Mouse (Mus musculus) midbrain, postnatal 0 days (tissue): Measurements from ENCODE around the gene Selenoh. TPM values are rescaled to one million over a fixed set of nuclear protein-coding genes. Genes with fewer than 3 reads are reported as not detected.

ENCODE experiments used
- ATAC-seq: fragments of 200-750 bp; cut with Nextera tagmentation; 2 replicates; pipeline ENCODE4 v1.8.0; 2017; ENCODE audit warnings: moderate number of reproducible peaks, mild to moderate bottlenecking, moderate TSS enrichment, moderate library complexity; ENCODE audit not compliant: low FRiP score
- DNase-seq: peaks from one replicate; pipeline ENCODE4 v3.0.0-alpha.2; 2015; ENCODE audit warnings: low spot score
- H3K27ac ChIP-seq: fragments of 300-500 bp; sonication (generic); 2 replicates; pipeline ENCODE4 v1.5.1; 2014; ENCODE audit warnings: low read depth, mild to moderate bottlenecking, low read length, mixed read lengths
- H3K27me3 ChIP-seq: fragments of 300-500 bp; sonication (generic); 2 replicates; pipeline ENCODE4 v1.6.1; 2014; ENCODE audit warnings: low read length, control low read depth, mixed read lengths; ENCODE audit not compliant: insufficient read depth
- H3K36me3 ChIP-seq: fragments of 300-500 bp; sonication (generic); 2 replicates; pipeline ENCODE4 v1.6.1; 2014; ENCODE audit warnings: low read length, control low read depth, mixed read lengths; ENCODE audit not compliant: insufficient read depth
- H3K4me1 ChIP-seq: fragments of 300-500 bp; sonication (generic); 2 replicates; pipeline ENCODE4 v1.6.1; 2014; ENCODE audit warnings: mild to moderate bottlenecking, control low read depth, antibody characterized with exemption, low read length, mixed read lengths; ENCODE audit not compliant: insufficient read depth
- H3K4me2 ChIP-seq: fragments of 300-500 bp; sonication (generic); 2 replicates; pipeline ENCODE4 v1.6.1; 2014; ENCODE audit warnings: low read depth, mild to moderate bottlenecking, low read length, mixed read lengths; ENCODE audit not compliant: poor library complexity, severe bottlenecking
- H3K4me3 ChIP-seq: fragments of 300-500 bp; sonication (generic); 2 replicates; pipeline ENCODE4 v1.5.1; 2014; ENCODE audit warnings: low read depth, mild to moderate bottlenecking, low read length, moderate library complexity
- H3K9ac ChIP-seq: fragments of 300-500 bp; sonication (generic); replicated peaks from 2 replicates; pipeline ENCODE4 v1.6.1; 2014; ENCODE audit warnings: mild to moderate bottlenecking, low read length, moderate library complexity, mixed read lengths; ENCODE audit not compliant: poor library complexity, severe bottlenecking
- H3K9me3 ChIP-seq: fragments of 300-500 bp; sonication (generic); 2 replicates; pipeline ENCODE4 v1.6.1; 2016; ENCODE audit warnings: low read length, control low read depth
- CTCF ChIP-seq: IDR thresholded peaks from 2 replicates; pipeline ENCODE4 v1.5.1; 2016; ENCODE audit warnings: antibody characterized with exemption, mild to moderate bottlenecking
- WGBS: fragments of 180-500 bp; shearing (Covaris S2); extraction: QIAGEN DNeasy Blood & Tissue Kit; methylation state at CpG from one replicate; pipeline ENCODE4 v1.1.7; 2014; 5-methylcytosine and 5-hydroxymethylcytosine counted together
- polyA plus RNA-seq: library from polyadenylated mRNA; unstranded; fragments of >200 nt; fragmentation: Nextera tagmentation; extraction: Ambion mirVana; gene quantifications from 2 replicates; pipeline ENCODE4 v1.2.1, GENCODE M21; 2015
- total RNA-seq: library from RNA; depleted of rRNA; stranded (reverse); fragments of >200 nt; gene quantifications from 2 replicates; pipeline ENCODE4 v1.2.3, GENCODE M21; 2014

Gene Selenoh
- total and polyA plus RNA-seq, 2 experiments from 2014 or later: 211 to 269 TPM

DNA sequence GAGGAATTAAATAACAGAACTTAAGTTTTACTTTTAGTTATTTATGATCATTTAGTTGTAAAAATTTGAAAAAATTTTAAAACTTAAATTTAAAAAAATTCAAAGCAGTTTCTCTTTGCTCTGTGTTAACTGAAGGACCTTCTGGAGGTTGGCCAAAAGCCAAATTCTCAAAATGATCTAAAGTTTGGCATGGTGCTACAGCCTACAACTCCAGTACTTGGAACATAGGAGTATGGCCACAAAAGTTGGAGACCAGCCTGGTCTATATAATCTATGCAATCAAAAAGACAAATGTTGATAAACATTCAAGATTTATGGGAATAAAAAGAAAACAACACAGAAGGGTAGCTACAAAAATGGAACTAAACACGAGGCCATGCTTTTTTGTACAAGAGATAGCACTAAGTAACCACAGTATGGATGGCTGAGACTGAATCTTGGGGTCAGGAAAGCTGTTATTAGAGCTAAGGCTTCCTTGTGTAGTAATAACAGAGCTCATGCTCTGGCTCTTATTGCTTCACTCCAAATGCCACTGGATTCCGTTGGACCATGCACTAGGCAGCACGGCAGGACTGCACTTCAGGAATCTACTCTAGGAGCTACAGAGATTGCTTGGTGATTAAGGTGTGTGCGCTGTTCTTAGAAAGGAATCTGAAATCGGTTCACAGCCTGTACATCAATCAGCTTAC is 24.6 kb upstream of the Selenoh start:
- no peak overlapping the region for H3K9ac ChIP-seq
- H3K9me3 ChIP-seq: no peaks in the 10 kb centered on the region
- TF ChIP-seq CTCF: no peak
- no peak overlapping the region for H3K27ac ChIP-seq
- ATAC-seq: no peak
- peaks cover 34% of the 10 kb centered on the region for H3K36me3 ChIP-seq
- H3K27me3 ChIP-seq: no peaks in the 10 kb centered on the region
- DNase-seq: no peak
- H3K4me2 ChIP-seq: no peak overlapping the region
- H3K4me3 ChIP-seq: no peak overlapping the region
- WGBS: 91% methylated on average over 5 of the region's 5 CpGs
- no peaks in the 10 kb centered on the region for H3K4me1 ChIP-seq

DNA sequence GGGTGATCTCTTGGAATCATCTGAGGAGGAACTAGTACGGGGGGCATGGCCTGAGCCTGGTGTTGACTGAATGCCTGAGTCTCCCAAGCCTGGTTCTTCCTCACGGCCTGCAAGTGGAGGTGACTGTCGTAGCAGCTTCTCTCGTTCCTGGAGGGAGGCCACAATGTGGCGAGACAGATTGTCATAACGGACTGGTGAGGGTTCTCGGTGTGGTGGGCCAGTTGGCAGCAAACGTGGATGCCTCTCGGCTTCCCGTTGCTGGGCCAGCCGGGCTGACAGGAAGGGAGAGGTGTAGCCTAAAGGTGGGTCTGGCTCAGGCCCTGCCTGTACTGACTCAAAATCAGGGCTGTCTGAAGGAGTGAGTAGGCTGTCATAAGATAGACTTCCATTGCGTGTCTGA is 19.5 kb upstream of the Selenoh start:
- no peak for ATAC-seq
- H3K9me3 ChIP-seq: no peaks in the 10 kb centered on the region
- 93% methylated on average over 12 of the region's 12 CpGs for WGBS
- no peaks in the 10 kb centered on the region for H3K4me1 ChIP-seq
- H3K36me3 ChIP-seq: peaks cover 64% of the 10 kb centered on the region
- H3K4me2 ChIP-seq: no peak overlapping the region
- H3K27me3 ChIP-seq: no peaks in the 10 kb centered on the region
- TF ChIP-seq CTCF: no peak
- DNase-seq: no peak
- no peak overlapping the region; the same call in 1 of the 2 replicates for H3K27ac ChIP-seq
- H3K4me3 ChIP-seq: no peak overlapping the region
- no peak overlapping the region for H3K9ac ChIP-seq

DNA sequence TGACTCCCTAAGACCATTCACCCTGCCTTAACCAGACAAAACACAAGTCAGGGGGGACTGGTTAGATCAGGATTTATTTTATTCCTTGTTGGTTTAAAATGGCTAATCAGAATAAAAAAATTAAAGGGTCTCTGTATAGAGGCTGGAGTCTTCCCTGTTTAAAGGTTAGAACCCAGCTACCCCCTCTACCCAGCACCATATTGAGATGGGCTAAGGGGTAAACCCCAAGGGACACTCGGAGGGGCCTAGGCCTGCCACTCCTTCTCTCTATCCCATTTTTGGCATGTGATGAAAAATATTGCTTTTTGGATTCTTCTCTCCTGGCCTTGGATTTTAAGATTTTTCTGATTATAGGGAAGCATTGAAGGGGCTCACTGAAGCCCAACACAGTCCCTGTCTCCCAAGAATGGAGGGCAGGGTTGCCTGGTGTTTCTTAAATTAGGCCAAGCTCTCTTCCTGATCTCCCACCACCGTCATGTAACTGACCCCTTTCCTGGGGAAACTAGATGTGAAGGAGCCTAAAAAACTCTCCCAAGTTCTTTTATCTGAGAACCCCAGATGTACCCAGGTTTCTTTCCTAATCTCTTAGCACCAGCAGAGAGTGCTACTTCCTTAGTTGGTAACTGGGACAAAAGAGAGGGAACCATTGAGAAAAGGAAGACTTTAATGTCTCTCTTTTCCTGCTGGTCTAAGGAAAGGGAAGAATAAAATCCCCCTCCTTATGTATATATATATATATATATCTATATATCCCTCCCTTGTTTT is 17.7 kb upstream of the Selenoh start:
- no peak overlapping the region for H3K4me2 ChIP-seq
- H3K36me3 ChIP-seq: peaks cover 57% of the 10 kb centered on the region
- no peaks in the 10 kb centered on the region for H3K9me3 ChIP-seq
- no peak overlapping the region for H3K27ac ChIP-seq
- no peak overlapping the region for H3K4me3 ChIP-seq
- H3K27me3 ChIP-seq: no peaks in the 10 kb centered on the region
- WGBS: 75% methylated on average over 2 of the region's 2 CpGs
- ATAC-seq (no peak), DNase-seq (no peak)
- TF ChIP-seq CTCF: no peak
- H3K4me1 ChIP-seq: no peaks in the 10 kb centered on the region
- no peak overlapping the region for H3K9ac ChIP-seq

DNA sequence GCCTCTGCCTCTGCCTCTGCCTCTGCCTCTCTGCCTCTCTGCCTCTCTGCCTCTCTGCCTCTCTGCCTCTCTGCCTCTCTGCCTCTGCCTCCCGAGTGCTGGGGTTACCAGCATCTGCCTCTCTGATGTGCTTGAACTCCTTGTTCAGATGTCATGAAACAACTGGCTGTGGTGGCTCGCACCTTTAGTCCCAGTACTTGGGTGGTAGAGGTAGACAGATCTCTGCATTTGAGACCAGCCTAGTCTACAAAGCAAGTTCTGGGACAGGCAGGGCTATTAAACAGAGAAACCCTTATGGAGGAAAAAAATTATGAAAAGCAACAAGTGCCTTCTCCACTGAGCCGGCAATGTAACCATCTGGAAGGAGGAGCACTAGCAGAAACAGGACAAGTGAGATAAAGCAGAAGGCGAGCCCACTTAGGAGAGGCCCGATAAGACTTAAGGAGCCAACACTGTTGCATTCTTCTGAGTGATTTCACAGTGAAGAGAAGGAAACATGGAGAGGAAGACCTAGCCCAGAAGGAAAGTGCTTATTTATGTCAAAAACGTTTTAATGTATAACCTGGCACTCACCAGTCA is 12.1 kb upstream of the Selenoh start:
- DNase-seq (no peak), ATAC-seq (no peak)
- Histone ChIP-seq H3K4me2 (no peak overlapping the region), H3K27ac (no peak overlapping the region), H3K36me3 (peaks cover 13% of the 10 kb centered on the region; the same call in 1 of the 2 replicates), H3K4me1 (peaks cover 2% of the 10 kb centered on the region; the same call in 1 of the 2 replicates), H3K27me3 (no peaks in the 10 kb centered on the region), H3K9me3 (no peaks in the 10 kb centered on the region), H3K9ac (no peak overlapping the region), H3K4me3 (no peak overlapping the region)
- no peak for TF ChIP-seq CTCF
- 89% methylated on average over 6 of the region's 6 CpGs for WGBS

DNA sequence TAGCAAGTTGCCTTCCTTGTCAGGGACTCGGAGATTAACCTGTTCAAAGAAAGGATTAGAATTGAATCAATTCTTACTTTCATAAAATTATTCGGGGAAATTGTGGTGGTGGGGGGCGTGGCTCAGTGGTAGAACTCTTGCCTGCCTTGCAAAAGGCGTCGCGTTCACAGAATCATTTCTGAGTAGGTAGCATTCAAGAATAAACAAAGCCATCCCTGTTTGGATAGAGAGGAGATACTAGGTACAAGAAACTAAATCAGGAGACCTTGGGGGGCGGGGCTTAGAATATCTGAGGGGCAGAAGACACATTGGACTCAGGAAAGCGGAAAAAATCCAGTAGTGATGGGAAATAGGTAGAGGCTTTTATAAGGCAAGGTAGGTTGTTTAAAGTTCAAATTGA is 8.4 kb upstream of the Selenoh start, which contains the start of gene Tmx2:
Gene Tmx2, minus strand, starts transcription at position 125 of the 400 bp plus-strand sequence.
- H3K4me1 ChIP-seq: peaks cover 9% of the 10 kb centered on the region; the same call in 1 of the 2 replicates
- peak within 1 kb of the TSS; percentile 97 for H3K4me3 ChIP-seq
- ATAC-seq: no peak
- 21% methylated on average over 8 of the region's 8 CpGs for WGBS
- peak within 1 kb of the TSS; percentile 78 for H3K27ac ChIP-seq
- no peaks in the 10 kb centered on the region for H3K27me3 ChIP-seq
- peaks cover 11% of the 10 kb centered on the region for H3K36me3 ChIP-seq
- no peak for TF ChIP-seq CTCF
- H3K9ac ChIP-seq: peak within 1 kb of the TSS; percentile 67
- no peaks in the 10 kb centered on the region for H3K9me3 ChIP-seq
- H3K4me2 ChIP-seq: peak within 1 kb of the TSS; percentile 70
- DNase-seq: no peak
